Mouse (Mus musculus) CH12.LX (cell line): ENCODE measurements at regions not wholly inside any gene's neighbourhood (a gene's known extent, or its start where the extent isn't known, plus 50 kb on each side); places are given as distances from the start of the nearest gene placed in this dataset.

Experiments used
- DNase-seq: peaks from one replicate; pipeline ENCODE4 v3.0.0-alpha.2; 2013; ENCODE audit errors: extremely low read depth
- H3K27ac ChIP-seq: 2 replicates; pipeline ENCODE4 v1.5.1; 2012; ENCODE audit warnings: low read depth, mild to moderate bottlenecking, control low read depth, moderate library complexity; ENCODE audit not compliant: insufficient read depth
- H3K27me3 ChIP-seq: replicated peaks from 2 replicates; pipeline ENCODE3; 2012; ENCODE audit warnings: inconsistent platforms
- H3K36me3 ChIP-seq, 2 experiments: replicated peaks in 1 of 2; 2 replicates each; pipeline versions ENCODE3 to v1.6.1; 2012; ENCODE audit warnings: inconsistent platforms in 1 of 2, low read length in 1 of 2, mild to moderate bottlenecking in 1 of 2, mixed read lengths in 1 of 2, moderate library complexity in 1 of 2; ENCODE audit not compliant: control insufficient read depth in 1 of 2, insufficient read depth in 1 of 2
- H3K4me1 ChIP-seq, 2 experiments: 2 replicates each; pipeline ENCODE4 v1.6.1; 2012; ENCODE audit warnings: inconsistent platforms in 1 of 2, moderate library complexity in 1 of 2; ENCODE audit not compliant: insufficient read depth in 2 of 2, control insufficient read depth in 1 of 2
- H3K4me2 ChIP-seq: 2 replicates; pipeline ENCODE4 v1.6.1; 2012; ENCODE audit warnings: low read depth, mild to moderate bottlenecking, control low read depth; ENCODE audit not compliant: poor library complexity, insufficient read depth, severe bottlenecking
- H3K4me3 ChIP-seq, 3 experiments: fragments of 150-350 bp in 1 of 3; sonication (generic) in 1 of 3; replicated peaks in 1 of 3; 2 replicates each; pipeline versions ENCODE3 to v1.5.1; 2011 to 2012; ENCODE audit warnings: low read depth in 2 of 3, low read length in 2 of 3, mild to moderate bottlenecking in 2 of 3, moderate library complexity in 2 of 3, control low read depth in 1 of 3, improper control_type of control experiment in 1 of 3, inconsistent platforms in 1 of 3, mixed read lengths in 1 of 3; ENCODE audit not compliant: poor library complexity in 1 of 3
- H3K79me2 ChIP-seq: replicated peaks from 2 replicates; pipeline ENCODE4 v1.6.1; 2012; ENCODE audit warnings: mild to moderate bottlenecking, moderate library complexity; ENCODE audit not compliant: control insufficient read depth, poor library complexity, insufficient read depth, severe bottlenecking; ENCODE audit errors: extremely low read depth
- H3K9ac ChIP-seq: 2 replicates; pipeline ENCODE4 v1.6.1; 2012; ENCODE audit warnings: low read depth, mild to moderate bottlenecking, control low read depth, moderate library complexity; ENCODE audit not compliant: insufficient read depth
- H3K9me3 ChIP-seq: replicated peaks from 2 replicates; pipeline ENCODE3; 2012; ENCODE audit warnings: low read length, inconsistent platforms, mixed read lengths
- BHLHE40 ChIP-seq: IDR thresholded peaks from 2 replicates; pipeline ENCODE4 v1.6.1; 2011; ENCODE audit warnings: mild to moderate bottlenecking, low read depth, low read length, improper control_type of control experiment
- CHD2 ChIP-seq: IDR thresholded peaks from 2 replicates; pipeline ENCODE4 v1.6.1; 2011; ENCODE audit warnings: low read length, improper control_type of control experiment
- CTCF ChIP-seq, 2 experiments: IDR thresholded peaks in 1 of 2; conservative IDR thresholded peaks in 1 of 2; 2 replicates each; pipeline ENCODE4 v1.5.1; 2011 to 2012; ENCODE audit warnings: low read depth in 2 of 2, low read length in 2 of 2, improper control_type of control experiment in 1 of 2, inconsistent platforms in 1 of 2, mild to moderate bottlenecking in 1 of 2, moderate library complexity in 1 of 2
- E2F4 ChIP-seq: IDR thresholded peaks from 2 replicates; pipeline ENCODE4 v1.6.1; 2011; ENCODE audit warnings: low read depth, low read length, improper control_type of control experiment; ENCODE audit not compliant: insufficient replicate concordance
- ELF1 ChIP-seq: IDR thresholded peaks from 2 replicates; pipeline ENCODE4 v1.6.1; 2014; ENCODE audit warnings: low read depth, mild to moderate bottlenecking, inconsistent platforms, low read length, improper control_type of control experiment
- EP300 ChIP-seq: IDR thresholded peaks from 2 replicates; pipeline ENCODE4 v1.6.1; 2011; ENCODE audit warnings: low read length, improper control_type of control experiment
- HCFC1 ChIP-seq: IDR thresholded peaks from 2 replicates; pipeline ENCODE4 v1.6.1; 2012; ENCODE audit warnings: low read depth, mild to moderate bottlenecking, inconsistent platforms, low read length, improper control_type of control experiment
- JUND ChIP-seq: conservative IDR thresholded peaks from 2 replicates; pipeline ENCODE4 v1.6.1; 2011; ENCODE audit warnings: low read depth, low read length, improper control_type of control experiment
- MAZ ChIP-seq: IDR thresholded peaks from 2 replicates; pipeline ENCODE4 v1.6.1; 2012; ENCODE audit warnings: low read depth, mild to moderate bottlenecking, inconsistent platforms, low read length, improper control_type of control experiment, moderate library complexity
- MXI1 ChIP-seq: IDR thresholded peaks from 2 replicates; pipeline ENCODE4 v1.6.1; 2011; ENCODE audit warnings: mild to moderate bottlenecking, low read depth, low read length, improper control_type of control experiment
- MYC ChIP-seq: IDR thresholded peaks from 2 replicates; pipeline ENCODE4 v1.6.1; 2011; ENCODE audit warnings: low read depth, mild to moderate bottlenecking, improper control_type of control experiment, low read length
- NRF1 ChIP-seq: IDR thresholded peaks from 2 replicates; pipeline ENCODE4 v1.6.1; 2014; ENCODE audit warnings: low read depth, mild to moderate bottlenecking, inconsistent platforms, low read length, improper control_type of control experiment, moderate library complexity
- RAD21 ChIP-seq: IDR thresholded peaks from 2 replicates; pipeline ENCODE4 v1.6.1; 2011; ENCODE audit warnings: low read depth, mild to moderate bottlenecking, low read length, improper control_type of control experiment, moderate library complexity
- SIN3A ChIP-seq: IDR thresholded peaks from 2 replicates; pipeline ENCODE4 v1.6.1; 2012; ENCODE audit warnings: low read length, improper control_type of control experiment, inconsistent platforms
- SMC3 ChIP-seq: IDR thresholded peaks from 2 replicates; pipeline ENCODE4 v1.6.1; 2011; ENCODE audit warnings: low read depth, low read length, improper control_type of control experiment
- TBP ChIP-seq: conservative IDR thresholded peaks from 2 replicates; pipeline ENCODE4 v1.6.1; 2011; ENCODE audit warnings: low read depth, low read length, improper control_type of control experiment
- UBTF ChIP-seq: IDR thresholded peaks from 2 replicates; pipeline ENCODE4 v1.6.1; 2012; ENCODE audit warnings: low read depth, mild to moderate bottlenecking, inconsistent platforms, low read length, improper control_type of control experiment, moderate library complexity
- USF1 ChIP-seq: IDR thresholded peaks from 2 replicates; pipeline ENCODE4 v1.6.1; 2014; ENCODE audit warnings: low read depth, mild to moderate bottlenecking, inconsistent platforms, low read length, improper control_type of control experiment
- ZC3H11A ChIP-seq: IDR thresholded peaks from 2 replicates; pipeline ENCODE4 v1.6.1; 2012; ENCODE audit warnings: low read depth, mild to moderate bottlenecking, inconsistent platforms, low read length, improper control_type of control experiment
- ZMIZ1 ChIP-seq: IDR thresholded peaks from 2 replicates; pipeline ENCODE4 v1.6.1; 2012; ENCODE audit warnings: low read depth, mild to moderate bottlenecking, inconsistent platforms, low read length, improper control_type of control experiment
- ZNF384 ChIP-seq: IDR thresholded peaks from 2 replicates; pipeline ENCODE4 v1.6.1; 2012; ENCODE audit warnings: low read depth, low read length, improper control_type of control experiment, inconsistent platforms
- dilution Hi-C: fragments of 300-500 bp; cut with MboI; formaldehyde crosslinking; loops from 2 replicates; pipeline ENCODE4 v1.14.3; 2020; ENCODE audit warnings: low sequenced_read_pairs; ENCODE audit not compliant: extremely low pct_unique_long_range_greater_than_20kb, extremely low pct_ligation_motif_present
- in situ Hi-C: fragments of 300-500 bp; cut with MboI; formaldehyde crosslinking; loops from 3 replicates; pipeline ENCODE4 v1.14.3; 2019; ENCODE audit warnings: low sequenced_read_pairs, low pct_ligation_motif_present, low pct_unique_long_range_greater_than_20kb, mixed read lengths

- TF ChIP-seq TBP, result no peak
- TF ChIP-seq HCFC1, result no peak
- TF ChIP-seq E2F4, result no peak
- TF ChIP-seq BHLHE40, result no peak
- TF ChIP-seq NRF1, result no peak
- no peak for TF ChIP-seq CHD2
- TF ChIP-seq ZMIZ1, result no peak
- no peak for TF ChIP-seq CTCF (conservative IDR thresholded peaks at IDR 0.05 in 1 of 2, IDR thresholded peaks at IDR 0.05 in 1 of 2; ENCODE audit: low read depth in 2 of 2, low read length in 2 of 2)
- no peak for TF ChIP-seq ELF1
- no peak for TF ChIP-seq JUND
- TF ChIP-seq EP300, result no peak
- TF ChIP-seq MYC, result no peak
- no peaks in the 10 kb centered on the region for H3K79me2 ChIP-seq
Measured at GRCm38 (mm10) chr11:27280791-27281190, 687.0 kb upstream of the Vrk2 start.

GRCm38 (mm10) chr11:27264253-27264652, 670.5 kb upstream of the Vrk2 start:
- in situ Hi-C loops (no loop called here), dilution Hi-C loops (no loop called here)
- Histone ChIP-seq H3K27ac (no peak overlapping the region), H3K4me3 (no peak overlapping the region), H3K79me2 (no peaks in the 10 kb centered on the region), H3K36me3 (no peaks in the 10 kb centered on the region), H3K27me3 (no peaks in the 10 kb centered on the region), H3K9me3 (no peaks in the 10 kb centered on the region), H3K4me2 (no peak overlapping the region), H3K4me1 (no peaks in the 10 kb centered on the region), H3K9ac (no peak overlapping the region)
- TF ChIP-seq ZC3H11A (peak; percentile 18; the same call in 1 of the 2 replicates), CTCF (conservative IDR thresholded peaks at IDR 0.05 in 1 of 2, IDR thresholded peaks at IDR 0.05 in 1 of 2; ENCODE audit: low read depth in 2 of 2, low read length in 2 of 2) (peak; percentile 72 to 85), JUND (no peak), RAD21 (peak; percentile 90), USF1 (peak; percentile 5; the same call in 1 of the 2 replicates), MXI1 (no peak), SIN3A (0 out of 2 replicates have a peak, but pooled peaks have one; percentile 25), SMC3 (peak; percentile 82), ZNF384 (peak; percentile 65; the same call in 1 of the 2 replicates), MAZ (no peak), UBTF (no peak)
- DNase-seq, result peak; percentile 77

More at GRCm38 (mm10) chr11:27280791-27281190, 687.0 kb upstream of the Vrk2 start:
- H3K4me2 ChIP-seq, result no peak overlapping the region
- H3K27me3 ChIP-seq, result no peaks in the 10 kb centered on the region
- in situ Hi-C loops, result no loop called here
- H3K27ac ChIP-seq, result no peak overlapping the region
- no peak for DNase-seq
- dilution Hi-C loops, result no loop called here
- peaks cover 0 to 3% of the 10 kb centered on the region in 2 experiments; a peak in 1 of 4 replicates for H3K4me1 ChIP-seq
- H3K9ac ChIP-seq, result no peak overlapping the region
- no peaks in the 10 kb centered on the region for H3K36me3 ChIP-seq
- H3K4me3 ChIP-seq, result no peak overlapping the region
- H3K9me3 ChIP-seq, result peaks cover 3% of the 10 kb centered on the region
